Mouse (Mus musculus) kidney, embryonic 15.5 days (tissue): Measurements from ENCODE around the gene Phf11a. TPM values are rescaled to one million over a fixed set of nuclear protein-coding genes. Genes with fewer than 3 reads are reported as not detected.

ENCODE experiments used
- ATAC-seq: fragments of 200-750 bp; cut with Nextera tagmentation; replicated peaks from 2 replicates; pipeline ENCODE4 v1.8.0; 2017; ENCODE audit warnings: moderate TSS enrichment; ENCODE audit not compliant: low FRiP score
- H3K27ac ChIP-seq: fragments of 300-500 bp; sonication (generic); 2 replicates; pipeline ENCODE4 v1.5.1; 2015; ENCODE audit warnings: mild to moderate bottlenecking, inconsistent platforms
- H3K27me3 ChIP-seq: fragments of 300-500 bp; sonication (generic); 2 replicates; pipeline ENCODE4 v1.6.1; 2015; ENCODE audit warnings: inconsistent platforms
- H3K36me3 ChIP-seq: fragments of 300-500 bp; sonication (generic); 2 replicates; pipeline ENCODE4 v1.6.1; 2015; ENCODE audit warnings: inconsistent platforms
- H3K4me1 ChIP-seq: fragments of 300-500 bp; sonication (generic); 2 replicates; pipeline ENCODE4 v1.6.1; 2015; ENCODE audit warnings: inconsistent platforms
- H3K4me2 ChIP-seq: fragments of 300-500 bp; sonication (generic); 2 replicates; pipeline ENCODE4 v1.6.1; 2015; ENCODE audit warnings: moderate library complexity, mild to moderate bottlenecking, inconsistent platforms
- H3K4me3 ChIP-seq: fragments of 300-500 bp; sonication (generic); replicated peaks from 2 replicates; pipeline ENCODE4 v1.5.1; 2015; ENCODE audit warnings: mild to moderate bottlenecking, inconsistent platforms
- H3K9ac ChIP-seq: fragments of 300-500 bp; sonication (generic); 2 replicates; pipeline ENCODE4 v1.6.1; 2015; ENCODE audit warnings: mild to moderate bottlenecking, inconsistent platforms
- H3K9me3 ChIP-seq: fragments of 300-500 bp; sonication (generic); replicated peaks from 2 replicates; pipeline ENCODE4 v1.6.1; 2016; ENCODE audit warnings: inconsistent platforms
- WGBS: fragments of 180-500 bp; shearing (Covaris S2); methylation state at CpG from one replicate; pipeline ENCODE4 v1.1.7; 2015; ENCODE audit warnings: mixed read lengths; 5-methylcytosine and 5-hydroxymethylcytosine counted together
- polyA plus RNA-seq: library from polyadenylated mRNA; unstranded; fragments of >200 nt; fragmentation: Nextera tagmentation; extraction: Ambion mirVana; gene quantifications from 2 replicates; pipeline ENCODE4 v1.2.1, GENCODE M21; 2015

Phf11a gene
- polyA plus RNA-seq, 1 experiment from 2014 or later: not detected

GRCm38 (mm10) chr14:59232003-59232402 lies 65.3 kb downstream of the Phf11a start:
- H3K9ac ChIP-seq: no peak overlapping the region
- 74% methylated on average over 5 of the region's 5 CpGs for WGBS
- no peaks in the 10 kb centered on the region for H3K27me3 ChIP-seq
- no peak overlapping the region for H3K4me2 ChIP-seq
- ATAC-seq: no peak
- no peak overlapping the region for H3K4me3 ChIP-seq
- H3K9me3 ChIP-seq: no peaks in the 10 kb centered on the region
- no peaks in the 10 kb centered on the region for H3K4me1 ChIP-seq
- peaks cover 96% of the 10 kb centered on the region for H3K36me3 ChIP-seq
- no peak overlapping the region for H3K27ac ChIP-seq

- no peak overlapping the region for H3K27ac ChIP-seq
- ATAC-seq: no peak
- peaks cover 98% of the 10 kb centered on the region for H3K36me3 ChIP-seq
- H3K4me3 ChIP-seq: no peak overlapping the region
- no peak overlapping the region for H3K4me2 ChIP-seq
- no peaks in the 10 kb centered on the region for H3K9me3 ChIP-seq
- H3K27me3 ChIP-seq: no peaks in the 10 kb centered on the region
- WGBS: 94% methylated on average over 21 of the region's 21 CpGs
- H3K4me1 ChIP-seq: no peaks in the 10 kb centered on the region
- no peak overlapping the region for H3K9ac ChIP-seq
Observed at GRCm38 (mm10) chr14:59230331-59230966, 66.9 kb downstream of the Phf11a start.

GRCm38 (mm10) chr14:59229822-59230221 lies 67.5 kb downstream of the Phf11a start:
- Histone ChIP-seq H3K27ac (no peak overlapping the region), H3K4me2 (no peak overlapping the region), H3K4me1 (no peaks in the 10 kb centered on the region), H3K9ac (no peak overlapping the region), H3K36me3 (peaks cover 98% of the 10 kb centered on the region), H3K9me3 (no peaks in the 10 kb centered on the region), H3K27me3 (no peaks in the 10 kb centered on the region), H3K4me3 (no peak overlapping the region)
- 94% methylated on average over 3 of the region's 3 CpGs for WGBS
- no peak for ATAC-seq

Other genes with a start within 250 kb of the Phf11a start
- gene 1700129C05Rik, start 154.6 kb downstream of the Phf11a start, polyA plus RNA-seq: not detected in 2 replicates
- not detected in 2 replicates for gene Gm5142, start 118.8 kb downstream of the Phf11a start, polyA plus RNA-seq
- 67.2 and 69.4 TPM in 2 replicates for gene Rcbtb1, start 96.3 kb downstream of the Phf11a start, polyA plus RNA-seq
- gene Gm6904, start 37.3 kb downstream of the Phf11a start, polyA plus RNA-seq: not detected in 2 replicates
- gene Phf11b, start 43.8 kb upstream of the Phf11a start, polyA plus RNA-seq: 0.69 and 1.5 TPM in 2 replicates
- gene Phf11d, start 67.9 kb upstream of the Phf11a start, polyA plus RNA-seq: 0.71 and 1.1 TPM in 2 replicates
- gene Phf11c, start 97.9 kb upstream of the Phf11a start, polyA plus RNA-seq: 0.53 and 0.63 TPM in 2 replicates
- gene Setdb2, start 143.4 kb upstream of the Phf11a start, polyA plus RNA-seq: 9.8 and 10.4 TPM in 2 replicates
- gene Cab39l, start 143.4 kb upstream of the Phf11a start, polyA plus RNA-seq: 41.1 and 42.3 TPM in 2 replicates